Mouse (Mus musculus): ENCODE data around the gene Ubash3b. TPM values are rescaled to one million over a fixed set of nuclear protein-coding genes. Genes with fewer than 3 reads are reported as not detected.

The Ubash3b gene
- polyA plus RNA-seq, 1 experiment from 2014 or later: 10.5 TPM

DNA sequence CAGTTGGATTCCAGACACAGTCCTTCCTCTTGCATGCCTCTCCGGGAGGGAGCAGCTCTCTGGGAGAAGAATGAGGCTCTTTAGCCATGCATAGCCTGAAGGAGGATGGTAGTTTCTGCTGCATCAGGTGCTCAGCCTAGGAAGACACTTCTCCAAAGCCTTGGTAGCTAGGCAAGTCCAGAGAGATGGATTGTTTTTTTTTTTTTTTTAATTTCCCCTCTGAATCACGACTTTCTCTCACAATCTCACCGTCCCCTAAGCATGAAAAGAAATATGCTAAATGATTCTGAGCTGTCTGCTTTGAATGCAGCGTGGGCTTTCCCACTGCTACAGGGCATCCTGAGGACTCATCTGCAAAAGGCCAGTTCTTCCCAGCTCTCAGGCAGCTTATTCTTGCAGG, 147.0 kb downstream of the Ubash3b start:
- no peak overlapping the region for H3K9ac ChIP-seq (ENCODE audit: low read depth, low read length)
- H3K9me3 ChIP-seq (ENCODE audit: control insufficient read depth, low read length): no peaks in the 10 kb centered on the region
- H3K36me3 ChIP-seq (ENCODE audit: control insufficient read depth, insufficient read depth, low read length): no peaks in the 10 kb centered on the region
- no peaks in the 10 kb centered on the region for H3K27me3 ChIP-seq (replicated peaks; ENCODE audit: control insufficient read depth, insufficient read depth, low read length)
- no peak overlapping the region for H3K27ac ChIP-seq (replicated peaks; ENCODE audit: low read depth, low read length)
- no peak for ATAC-seq (ENCODE audit: low read depth)
- no peak overlapping the region for H3K4me2 ChIP-seq (ENCODE audit: low read depth, low read length)
- H3K4me3 ChIP-seq (ENCODE audit: low read depth, low read length): no peak overlapping the region
- DNase-seq (ENCODE audit: low spot score): no peak
- 49% methylated on average over 4 of the region's 4 CpGs for whole genome bisulfite sequencing
- H3K4me1 ChIP-seq (ENCODE audit: control insufficient read depth, insufficient read depth, low read length): no peaks in the 10 kb centered on the region

DNA sequence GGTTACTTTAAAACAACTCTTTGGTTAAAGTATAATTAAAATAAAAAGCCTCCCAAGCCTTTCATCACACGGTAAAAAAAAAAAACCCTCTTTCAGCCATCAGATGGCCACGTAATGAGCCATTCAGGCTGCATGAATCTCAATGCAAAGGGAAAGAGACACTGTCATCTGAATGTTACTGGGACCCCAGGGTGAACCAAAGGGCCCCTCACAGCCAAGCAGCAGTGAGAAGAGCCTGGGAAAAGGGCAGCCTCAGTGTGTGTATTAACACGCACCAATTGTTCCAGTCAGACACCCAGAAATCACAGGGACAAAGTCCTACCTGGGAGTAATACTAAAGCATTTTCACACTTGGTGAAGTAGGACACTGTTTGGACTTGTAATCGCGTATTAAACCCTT, 149.0 kb downstream of the Ubash3b start:
- Histone ChIP-seq H3K9ac (ENCODE audit: low read depth, low read length) (no peak overlapping the region), H3K27ac (replicated peaks; ENCODE audit: low read depth, low read length) (no peak overlapping the region), H3K4me2 (ENCODE audit: low read depth, low read length) (no peak overlapping the region), H3K4me1 (ENCODE audit: control insufficient read depth, insufficient read depth, low read length) (no peaks in the 10 kb centered on the region), H3K4me3 (ENCODE audit: low read depth, low read length) (no peak overlapping the region), H3K36me3 (ENCODE audit: control insufficient read depth, insufficient read depth, low read length) (no peaks in the 10 kb centered on the region), H3K9me3 (ENCODE audit: control insufficient read depth, low read length) (no peaks in the 10 kb centered on the region), H3K27me3 (replicated peaks; ENCODE audit: control insufficient read depth, insufficient read depth, low read length) (no peaks in the 10 kb centered on the region)
- ATAC-seq (ENCODE audit: low read depth) (no peak), DNase-seq (ENCODE audit: low spot score) (no peak)
- WGBS: 85% methylated on average over 5 of the region's 5 CpGs

DNA sequence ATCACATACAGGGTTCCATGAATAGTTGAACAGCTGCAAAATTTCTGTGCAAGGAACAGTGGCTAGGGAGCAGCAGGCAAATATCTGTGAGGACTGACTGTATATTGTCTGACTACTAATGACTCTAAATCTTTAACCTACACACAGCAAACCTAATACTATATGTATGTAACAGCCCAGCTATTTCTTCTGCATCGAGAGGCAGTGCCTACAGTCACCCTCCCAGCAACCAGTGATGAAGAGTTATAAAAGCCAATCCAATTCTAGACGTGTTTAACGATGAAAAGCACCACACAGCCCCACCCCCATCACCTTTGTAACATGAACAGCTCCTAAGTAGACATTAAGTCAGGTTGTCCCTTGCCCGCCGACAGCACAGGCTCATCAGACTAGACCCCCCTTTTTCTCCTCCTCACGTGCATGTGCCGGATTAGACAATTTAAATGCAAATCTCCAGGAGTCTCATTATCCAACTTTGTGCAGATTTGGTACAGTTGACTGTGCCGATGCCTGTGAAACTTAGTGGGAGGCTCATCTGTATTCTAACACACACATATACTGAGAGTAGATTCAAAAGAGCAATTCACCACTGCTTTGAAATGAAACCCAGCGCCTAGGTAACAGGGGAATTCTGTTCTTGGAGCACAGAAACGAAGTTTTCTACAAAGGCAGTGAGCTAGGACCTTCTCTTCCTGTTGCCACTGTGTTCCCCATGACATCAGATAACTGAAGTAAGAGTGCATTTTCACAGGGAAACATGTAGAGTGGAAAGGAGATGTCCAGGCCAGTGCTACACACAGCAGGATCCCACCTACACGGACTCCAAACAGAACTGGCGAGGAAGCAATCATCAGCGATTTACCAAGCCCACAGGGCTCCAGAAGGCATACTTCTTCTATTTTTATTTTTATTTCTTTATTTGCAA, 149.7 kb downstream of the Ubash3b start:
- DNase-seq (ENCODE audit: low spot score): no peak
- ATAC-seq (ENCODE audit: low read depth): no peak
- WGBS: 67% methylated on average over 13 of the region's 13 CpGs

DNA sequence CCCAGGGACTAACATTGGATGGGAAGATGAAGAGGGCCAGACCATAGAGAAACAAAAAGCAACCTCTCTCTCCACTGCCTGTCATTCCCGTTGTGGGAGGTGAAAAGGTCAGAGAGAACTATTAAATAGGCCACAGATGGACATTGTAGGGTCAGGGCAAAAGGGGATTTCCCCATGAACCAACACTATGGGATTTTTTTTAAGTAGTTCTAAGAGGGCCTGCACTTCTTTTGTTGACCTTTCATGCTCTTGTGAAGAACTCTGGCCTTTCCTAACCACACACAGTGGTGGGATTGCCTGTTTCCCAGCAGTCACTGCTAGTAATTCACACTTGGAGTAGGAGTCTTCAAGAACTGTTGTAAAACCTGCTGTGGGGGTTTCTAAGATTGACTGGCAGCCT, 153.7 kb downstream of the Ubash3b start:
- no peak overlapping the region for H3K27ac ChIP-seq (replicated peaks; ENCODE audit: low read depth, low read length)
- H3K36me3 ChIP-seq (ENCODE audit: control insufficient read depth, insufficient read depth, low read length): no peaks in the 10 kb centered on the region
- no peak overlapping the region for H3K9ac ChIP-seq (ENCODE audit: low read depth, low read length)
- H3K4me3 ChIP-seq (ENCODE audit: low read depth, low read length): no peak overlapping the region
- no peaks in the 10 kb centered on the region for H3K9me3 ChIP-seq (ENCODE audit: control insufficient read depth, low read length)
- no peaks in the 10 kb centered on the region for H3K27me3 ChIP-seq (replicated peaks; ENCODE audit: control insufficient read depth, insufficient read depth, low read length)
- no peaks in the 10 kb centered on the region for H3K4me1 ChIP-seq (ENCODE audit: control insufficient read depth, insufficient read depth, low read length)
- no peak for DNase-seq (ENCODE audit: low spot score)
- 15% methylated on average over 1 of the region's 1 CpGs for WGBS
- no peak overlapping the region for H3K4me2 ChIP-seq (ENCODE audit: low read depth, low read length)
- no peak for ATAC-seq (ENCODE audit: low read depth)

More for the DNA sequence above, 149.7 kb downstream of the Ubash3b start:
- no peaks in the 10 kb centered on the region for H3K27me3 ChIP-seq (replicated peaks; ENCODE audit: control insufficient read depth, insufficient read depth, low read length)
- H3K4me2 ChIP-seq (ENCODE audit: low read depth, low read length): no peak overlapping the region
- H3K4me1 ChIP-seq (ENCODE audit: control insufficient read depth, insufficient read depth, low read length): no peaks in the 10 kb centered on the region
- H3K9me3 ChIP-seq (ENCODE audit: control insufficient read depth, low read length): no peaks in the 10 kb centered on the region
- no peak overlapping the region for H3K9ac ChIP-seq (ENCODE audit: low read depth, low read length)
- no peak overlapping the region for H3K27ac ChIP-seq (replicated peaks; ENCODE audit: low read depth, low read length)
- no peaks in the 10 kb centered on the region for H3K36me3 ChIP-seq (ENCODE audit: control insufficient read depth, insufficient read depth, low read length)
- no peak overlapping the region for H3K4me3 ChIP-seq (ENCODE audit: low read depth, low read length)

DNA sequence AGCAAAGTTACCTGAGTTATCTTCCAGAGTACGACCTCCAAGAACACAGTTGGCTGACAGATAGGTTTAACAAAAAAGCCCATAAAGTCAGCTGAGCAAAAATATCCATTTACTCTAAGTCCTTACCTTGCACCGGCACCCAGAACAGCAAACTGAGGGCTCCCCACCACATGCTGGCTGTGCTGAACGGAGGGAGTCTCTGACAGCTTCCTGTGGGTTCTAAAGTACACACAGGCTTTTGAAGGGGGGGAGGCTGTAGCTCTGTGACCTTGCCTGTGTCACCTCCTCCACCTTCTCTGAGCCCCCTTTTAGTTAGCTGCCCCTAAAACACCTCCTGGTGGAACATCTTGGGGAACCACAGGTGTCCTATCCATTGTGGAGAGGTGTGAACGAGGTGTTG, 157.1 kb downstream of the Ubash3b start, which contains the start of gene Crtam:
Gene Crtam (minus strand): TSS at position 214 of the 400 bp plus-strand sequence.
- Histone ChIP-seq H3K9me3 (ENCODE audit: control insufficient read depth, low read length) (no peaks in the 10 kb centered on the region), H3K27ac (replicated peaks; ENCODE audit: low read depth, low read length) (no peak within 1 kb of the TSS), H3K4me1 (ENCODE audit: control insufficient read depth, insufficient read depth, low read length) (peaks cover 4% of the 10 kb centered on the region; the same call in 1 of the 2 replicates), H3K4me3 (ENCODE audit: low read depth, low read length) (no peak within 1 kb of the TSS), H3K4me2 (ENCODE audit: low read depth, low read length) (no peak within 1 kb of the TSS), H3K9ac (ENCODE audit: low read depth, low read length) (no peak within 1 kb of the TSS), H3K27me3 (replicated peaks; ENCODE audit: control insufficient read depth, insufficient read depth, low read length) (no peaks in the 10 kb centered on the region), H3K36me3 (ENCODE audit: control insufficient read depth, insufficient read depth, low read length) (no peaks in the 10 kb centered on the region)
- 59% methylated on average over 4 of the region's 4 CpGs for WGBS
- ATAC-seq (ENCODE audit: low read depth) (no peak), DNase-seq (ENCODE audit: low spot score) (no peak)

DNA sequence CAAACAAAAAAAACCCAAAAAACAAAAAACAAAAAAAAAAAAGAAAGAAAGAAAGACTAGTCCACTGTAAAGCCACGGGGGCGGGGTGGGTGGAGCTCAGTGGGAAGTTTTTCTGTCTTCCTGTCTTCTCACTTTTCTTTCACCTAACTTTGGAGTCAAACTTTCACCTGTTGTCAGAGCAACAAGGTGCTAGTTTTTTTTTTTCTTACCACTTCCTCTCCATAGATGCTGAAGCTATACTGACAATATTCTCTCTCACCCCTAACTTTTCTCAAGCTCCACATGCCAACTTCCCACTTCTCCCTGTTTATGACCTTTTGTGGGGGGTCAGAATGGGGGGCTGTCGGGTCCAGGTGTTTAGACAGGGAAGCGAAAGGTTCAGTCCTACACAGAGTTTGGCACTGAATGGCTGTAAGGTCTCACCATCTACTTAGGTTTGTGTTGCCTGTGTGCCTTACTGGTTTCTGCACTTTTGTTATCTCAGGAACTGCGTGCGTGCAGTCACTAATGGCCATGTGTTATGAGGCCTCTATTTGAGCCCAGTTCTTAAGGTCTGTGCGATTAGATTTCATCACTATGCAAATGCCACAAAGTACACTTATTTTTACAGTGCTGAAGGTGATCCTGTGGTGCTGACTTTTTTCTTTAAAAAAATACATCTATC, 164.2 kb downstream of the Ubash3b start:
- Histone ChIP-seq H3K27ac (replicated peaks; ENCODE audit: low read depth, low read length) (no peak overlapping the region), H3K9me3 (ENCODE audit: control insufficient read depth, low read length) (no peaks in the 10 kb centered on the region), H3K9ac (ENCODE audit: low read depth, low read length) (no peak overlapping the region), H3K4me3 (ENCODE audit: low read depth, low read length) (no peak overlapping the region), H3K36me3 (ENCODE audit: control insufficient read depth, insufficient read depth, low read length) (no peaks in the 10 kb centered on the region), H3K27me3 (replicated peaks; ENCODE audit: control insufficient read depth, insufficient read depth, low read length) (no peaks in the 10 kb centered on the region), H3K4me2 (ENCODE audit: low read depth, low read length) (no peak overlapping the region), H3K4me1 (ENCODE audit: control insufficient read depth, insufficient read depth, low read length) (peaks cover 4% of the 10 kb centered on the region; the same call in 1 of the 2 replicates)
- 88% methylated on average over 7 of the region's 7 CpGs for WGBS
- ATAC-seq (ENCODE audit: low read depth) (no peak), DNase-seq (ENCODE audit: low spot score) (no peak)

DNA sequence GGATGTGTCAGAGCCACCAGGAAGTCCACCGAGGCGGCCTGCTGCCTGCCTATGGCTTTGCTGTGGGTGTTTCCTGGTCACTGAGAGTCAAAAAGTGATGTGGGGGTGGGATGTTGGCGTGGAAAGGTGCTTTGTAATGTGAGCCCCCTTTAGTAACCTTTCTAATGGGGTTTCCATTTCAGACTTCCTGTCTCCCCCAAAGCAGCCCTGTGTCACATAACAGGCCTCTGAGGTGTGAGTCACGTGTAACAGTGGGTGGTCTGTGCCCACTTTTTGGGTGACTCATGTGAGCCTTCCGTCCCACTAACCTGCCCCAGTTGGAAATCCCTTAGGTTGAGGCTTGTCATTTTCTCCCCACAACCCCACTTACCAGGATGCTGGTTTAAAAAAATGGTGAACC, 167.4 kb downstream of the Ubash3b start:
- H3K4me1 ChIP-seq (ENCODE audit: control insufficient read depth, insufficient read depth, low read length): no peaks in the 10 kb centered on the region
- H3K9me3 ChIP-seq (ENCODE audit: control insufficient read depth, low read length): no peaks in the 10 kb centered on the region
- H3K4me2 ChIP-seq (ENCODE audit: low read depth, low read length): no peak overlapping the region
- H3K27me3 ChIP-seq (replicated peaks; ENCODE audit: control insufficient read depth, insufficient read depth, low read length): no peaks in the 10 kb centered on the region
- H3K27ac ChIP-seq (replicated peaks; ENCODE audit: low read depth, low read length): no peak overlapping the region
- H3K9ac ChIP-seq (ENCODE audit: low read depth, low read length): no peak overlapping the region
- 65% methylated on average over 5 of the region's 5 CpGs for WGBS
- ATAC-seq (ENCODE audit: low read depth): no peak
- H3K4me3 ChIP-seq (ENCODE audit: low read depth, low read length): no peak overlapping the region
- no peak for DNase-seq (ENCODE audit: low spot score)
- no peaks in the 10 kb centered on the region for H3K36me3 ChIP-seq (ENCODE audit: control insufficient read depth, insufficient read depth, low read length)

DNA sequence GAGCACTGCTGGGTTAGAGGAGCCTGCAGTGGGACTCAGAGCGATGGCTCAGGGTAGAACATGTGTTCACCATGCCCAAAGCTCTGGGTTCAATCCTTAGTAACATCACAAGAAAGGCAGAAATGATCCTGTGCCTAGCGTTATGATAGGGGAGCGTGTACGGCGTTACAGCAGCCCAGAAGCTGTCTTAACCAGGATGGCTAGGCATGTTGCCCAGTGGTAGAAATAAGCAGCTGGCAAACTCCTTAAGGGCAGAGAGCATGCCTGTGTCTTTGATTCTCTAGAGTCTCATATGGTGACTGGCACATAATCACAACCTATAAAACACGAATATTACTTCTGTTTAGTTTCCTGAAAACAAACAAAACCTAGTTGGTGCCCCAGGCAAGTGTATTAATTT, 170.0 kb downstream of the Ubash3b start:
- Histone ChIP-seq H3K36me3 (ENCODE audit: control insufficient read depth, insufficient read depth, low read length) (no peaks in the 10 kb centered on the region), H3K4me3 (ENCODE audit: low read depth, low read length) (no peak overlapping the region), H3K9ac (ENCODE audit: low read depth, low read length) (no peak overlapping the region), H3K27me3 (replicated peaks; ENCODE audit: control insufficient read depth, insufficient read depth, low read length) (no peaks in the 10 kb centered on the region), H3K9me3 (ENCODE audit: control insufficient read depth, low read length) (no peaks in the 10 kb centered on the region), H3K27ac (replicated peaks; ENCODE audit: low read depth, low read length) (no peak overlapping the region), H3K4me1 (ENCODE audit: control insufficient read depth, insufficient read depth, low read length) (no peaks in the 10 kb centered on the region), H3K4me2 (ENCODE audit: low read depth, low read length) (no peak overlapping the region)
- ATAC-seq (ENCODE audit: low read depth) (no peak), DNase-seq (ENCODE audit: low spot score) (no peak)
- 71% methylated on average over 6 of the region's 6 CpGs for WGBS
